ENCODE assay signal across 23 mouse cellular contexts in the genomic region with DNA sequence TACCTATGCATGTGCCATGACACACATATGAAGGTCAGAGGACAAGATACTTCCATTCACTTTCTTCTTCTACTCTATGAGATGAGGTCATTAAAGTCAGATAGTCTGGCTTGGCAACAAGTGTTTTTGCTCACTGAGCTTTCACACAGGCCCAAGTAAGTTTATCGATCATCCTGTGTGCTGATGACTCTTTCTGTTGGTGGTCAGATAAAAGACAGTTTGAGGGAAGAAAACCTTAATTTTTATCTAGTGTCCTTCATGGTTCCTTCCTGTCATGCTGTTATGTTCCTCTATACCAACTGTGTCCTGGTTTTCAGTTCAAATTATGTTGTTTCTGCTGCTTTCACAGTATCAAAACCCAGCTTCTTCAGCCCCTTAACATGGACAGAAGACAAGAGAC.
A peak's percentile ranks its signal among the peaks of the same experiment; 100 is the strongest.
DNase-seq lines count a peak whose midpoint lies in the region; TF ChIP-seq lines count a peak whose summit lies in the region.
"Had no signal": no experiment of that assay in that cellular context is flagged by ENCODE, and none has a peak within 500 bp of the region (broad histone marks: within the 10 kb centered on the region; RNA-seq: fewer than 3 reads in every experiment).

No protein-coding gene starts in this region.

- peak overlapping the region; percentile 90 for H3K27ac ChIP-seq in MEL (ENCODE audit: control insufficient read depth, low read depth, low read length)

- peak overlapping the region in 1 of 2 experiments; percentile 26; a peak in 1 of 4 replicates for H3K4me3 ChIP-seq in MEL (ENCODE audit: control insufficient read depth in 1 of 2, insufficient read depth in 1 of 2, low read depth in 2 of 2, low read length in 2 of 2)

- H3K36me3 ChIP-seq in MEL (ENCODE audit: control insufficient read depth in 1 of 2, insufficient read depth in 2 of 2, low read length in 2 of 2), result peaks cover 0 to 33% of the 10 kb centered on the region in 2 experiments; a peak in 2 of 4 replicates
- H3K36me3 ChIP-seq: G1E had no signal

- no peaks in the 10 kb centered on the region for H3K27me3 ChIP-seq in MEL (ENCODE audit: control insufficient read depth in 1 of 2, insufficient read depth in 2 of 2, low read length in 2 of 2)
- H3K27me3 ChIP-seq: CH12.LX, Patski had no signal

- DNase-seq in 416B (ENCODE audit: low read depth), result peak; percentile 82
- DNase-seq in MEL (ENCODE audit: low read depth, low spot score), result peak; percentile 47
- peak; percentile 27 for DNase-seq in MEL-GATA-1-ER (ENCODE audit: extremely low read depth, low read depth)
- DNase-seq in right cerebral cortex, postnatal 36 days (ENCODE audit: low spot score in 2 of 2), result no peak
- DNase-seq in right cerebral cortex, postnatal 4 days, result no peak
- no peak for DNase-seq in adipocyte (ENCODE audit: low spot score)
- DNase-seq: adrenal gland, adult 2 months; adrenal gland, adult 8-10 months; adrenal gland, postnatal 10 days; adrenal gland, postnatal 14 days; adrenal gland, postnatal 25 days; adrenal gland, postnatal 36 days; B cell, adult 2 months; cerebellum, adult 11 months; cerebellum, adult 11-12 months; cerebellum, adult 18-20 months; cerebellum, adult 2 months; cerebellum, adult 8-10 months; cerebellum, adult 9-10 months; cerebellum, adult 9-11 months had no signal

- H3K9ac ChIP-seq in MEL (ENCODE audit: control insufficient read depth, low read depth, low read length, poor library complexity, severe bottlenecking), result peak overlapping the region; percentile 39

- TF ChIP-seq CTCF in MEL (IDR thresholded peaks at IDR 0.05 in 2 of 3, conservative IDR thresholded peaks at IDR 0.05 in 1 of 3; ENCODE audit: control insufficient read depth in 1 of 3, insufficient read depth in 1 of 3, low read depth in 2 of 3, low read length in 3 of 3, poor library complexity in 1 of 3, severe bottlenecking in 1 of 3), result no peak

- no peaks in the 10 kb centered on the region for H3K79me2 ChIP-seq in MEL (ENCODE audit: control insufficient read depth, insufficient read depth, low read length, poor library complexity)

- peak; percentile 90 to 95 for TF ChIP-seq EP300 in MEL (IDR thresholded peaks at IDR 0.05; ENCODE audit: low read depth in 1 of 2, low read length in 2 of 2)

- TF ChIP-seq POLR2A in MEL (IDR thresholded peaks at IDR 0.05; ENCODE audit: control insufficient read depth in 1 of 2, insufficient read depth in 1 of 2, low read depth in 1 of 2, low read length in 2 of 2, poor library complexity in 1 of 2), result no peak

- TF ChIP-seq RAD21 in MEL (IDR thresholded peaks at IDR 0.05; ENCODE audit: low read depth, low read length), result no peak

- H3K9me3 ChIP-seq in MEL (replicated peaks; ENCODE audit: insufficient read depth, low read length), result no peaks in the 10 kb centered on the region

- peaks cover 13 to 20% of the 10 kb centered on the region in 2 experiments for H3K4me1 ChIP-seq in MEL (ENCODE audit: control insufficient read depth in 1 of 2, insufficient read depth in 2 of 2, low read length in 2 of 2)

TF ChIP-seq in MEL, 35 proteins besides CTCF, POLR2A, EP300 and RAD21:
- peak; percentile 67 for TF ChIP-seq RCOR1 (IDR thresholded peaks at IDR 0.05; ENCODE audit: low read depth, low read length)
- TF ChIP-seq MYC (IDR thresholded peaks at IDR 0.05; ENCODE audit: low read depth, low read length), result no peak
- TF ChIP-seq SIN3A (IDR thresholded peaks at IDR 0.05; ENCODE audit: low read length), result peak; percentile 87
- no peak for TF ChIP-seq ZC3H11A (IDR thresholded peaks at IDR 0.05; ENCODE audit: low read depth, low read length)
- peak; percentile 88 for TF ChIP-seq ETS1 (IDR thresholded peaks at IDR 0.05; ENCODE audit: low read depth, low read length)
- no peak for TF ChIP-seq MEF2A (IDR thresholded peaks at IDR 0.05; ENCODE audit: extremely low read depth, insufficient replicate concordance, low read depth, low read length, poor library complexity, severe bottlenecking)
- peak; percentile 77 for TF ChIP-seq MYB (IDR thresholded peaks at IDR 0.05; ENCODE audit: low read depth, low read length)
- TF ChIP-seq TCF12 (IDR thresholded peaks at IDR 0.05; ENCODE audit: low read depth, low read length), result peak; percentile 83
- TF ChIP-seq GATA1 (IDR thresholded peaks at IDR 0.05; ENCODE audit: low read depth, low read length), result peak; percentile 81

Comparison
In these comparisons a context has a peak if more than half of its experiments do, and no peak if none do; other contexts are left out.
1. DNase-seq: peak in 416B (single experiment), MEL (single experiment) and MEL-GATA-1-ER (single experiment); none in right cerebral cortex, postnatal 36 days (0 of 2), right cerebral cortex, postnatal 4 days (single experiment) and adipocyte (single experiment).